Mouse (Mus musculus): Measurements from ENCODE around the gene Mxi1. TPM values are rescaled to one million over a fixed set of nuclear protein-coding genes. Genes with fewer than 3 reads are reported as not detected.

Gene Mxi1
- total and polyA plus RNA-seq, 3 experiments, result 29.0 to 60.9 TPM; not detected in 1

- TF ChIP-seq MEF2A (IDR thresholded peaks at IDR 0.05; ENCODE audit: extremely low read depth, insufficient replicate concordance, low read depth, low read length, poor library complexity, severe bottlenecking) (no peak), POLR2AphosphoS5 (IDR thresholded peaks at IDR 0.05; ENCODE audit: borderline replicate concordance, low read depth, low read length) (no peak), MAX (IDR thresholded peaks at IDR 0.05; ENCODE audit: low read length) (no peak), EP300 (IDR thresholded peaks at IDR 0.05; ENCODE audit: low read depth in 1 of 2, low read length in 2 of 2) (no peak), NELFE (IDR thresholded peaks at IDR 0.05; ENCODE audit: low read depth, low read length) (no peak), POLR2AphosphoS2 (IDR thresholded peaks at IDR 0.05; ENCODE audit: low read length) (no peak), ZKSCAN1 (IDR thresholded peaks at IDR 0.05; ENCODE audit: low read depth, low read length) (no peak), SMC3 (IDR thresholded peaks at IDR 0.05; ENCODE audit: low read depth, low read length) (no peak)
- DNase-seq (ENCODE audit: low read depth, low spot score), result no peak
- H3K4me1 ChIP-seq (ENCODE audit: control insufficient read depth in 1 of 2, insufficient read depth in 2 of 2, low read length in 2 of 2), result peaks cover 0 to 4% of the 10 kb centered on the region in 2 experiments; a peak in 2 of 4 replicates
- H3K79me2 ChIP-seq (ENCODE audit: control insufficient read depth, insufficient read depth, low read length, poor library complexity), result peaks cover 15% of the 10 kb centered on the region
- H3K36me3 ChIP-seq (ENCODE audit: control insufficient read depth in 1 of 2, insufficient read depth in 2 of 2, low read length in 2 of 2), result peaks cover 0 to 7% of the 10 kb centered on the region in 2 experiments; a peak in 1 of 4 replicates
- no peaks in the 10 kb centered on the region for H3K27me3 ChIP-seq (ENCODE audit: control insufficient read depth in 1 of 2, insufficient read depth in 2 of 2, low read length in 2 of 2)
- no peak overlapping the region for H3K27ac ChIP-seq (ENCODE audit: control insufficient read depth, low read depth, low read length)
- H3K9me3 ChIP-seq (replicated peaks; ENCODE audit: insufficient read depth, low read length), result no peaks in the 10 kb centered on the region
- no peak overlapping the region for H3K4me3 ChIP-seq (ENCODE audit: control insufficient read depth in 1 of 2, insufficient read depth in 1 of 2, low read depth in 2 of 2, low read length in 2 of 2)
- H3K9ac ChIP-seq (ENCODE audit: control insufficient read depth, low read depth, low read length, poor library complexity, severe bottlenecking), result no peak overlapping the region
Measured at GRCm38 (mm10) chr19:53314530-53315208, 4.4 kb downstream of the Mxi1 start.

DNA sequence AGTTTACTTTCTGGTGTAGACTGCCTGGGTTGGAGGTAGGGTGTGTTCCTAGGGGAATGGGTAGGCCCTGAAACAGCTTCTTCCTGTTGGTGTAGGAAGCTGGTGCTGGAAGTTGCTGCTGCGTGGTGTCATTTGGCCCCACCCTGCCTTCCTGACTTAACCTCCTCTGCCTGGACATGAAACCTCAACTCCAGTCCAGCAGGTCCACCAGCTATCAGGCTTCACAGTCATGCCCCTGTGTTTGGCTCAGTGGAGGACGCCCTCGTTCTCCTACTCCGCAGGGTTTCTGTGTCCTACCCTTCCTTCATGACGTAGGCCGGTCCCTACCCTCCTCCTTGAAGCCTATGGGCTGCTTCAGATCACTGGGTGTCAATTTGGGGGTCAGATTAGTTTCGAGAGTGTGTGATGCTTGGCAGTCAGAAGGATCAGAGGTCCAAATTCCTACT lies 4.9 kb downstream of the Mxi1 start:
- Histone ChIP-seq H3K9ac (ENCODE audit: control insufficient read depth, low read depth, low read length, poor library complexity, severe bottlenecking) (no peak overlapping the region), H3K27ac (ENCODE audit: control insufficient read depth, low read depth, low read length) (no peak overlapping the region), H3K36me3 (ENCODE audit: control insufficient read depth in 1 of 2, insufficient read depth in 2 of 2, low read length in 2 of 2) (peaks cover 0 to 3% of the 10 kb centered on the region in 2 experiments; a peak in 1 of 4 replicates), H3K9me3 (replicated peaks; ENCODE audit: insufficient read depth, low read length) (no peaks in the 10 kb centered on the region), H3K4me1 (ENCODE audit: control insufficient read depth in 1 of 2, insufficient read depth in 2 of 2, low read length in 2 of 2) (peaks cover 0 to 4% of the 10 kb centered on the region in 2 experiments; a peak in 2 of 4 replicates), H3K4me3 (ENCODE audit: control insufficient read depth in 1 of 2, insufficient read depth in 1 of 2, low read depth in 2 of 2, low read length in 2 of 2) (no peak overlapping the region), H3K79me2 (ENCODE audit: control insufficient read depth, insufficient read depth, low read length, poor library complexity) (peaks cover 15% of the 10 kb centered on the region), H3K27me3 (ENCODE audit: control insufficient read depth in 1 of 2, insufficient read depth in 2 of 2, low read length in 2 of 2) (no peaks in the 10 kb centered on the region)
- DNase-seq (ENCODE audit: low read depth, low spot score), result no peak
- TF ChIP-seq CHD2 (IDR thresholded peaks at IDR 0.05; ENCODE audit: low read length) (no peak), ZNF384 (IDR thresholded peaks at IDR 0.05; ENCODE audit: low read depth, low read length) (no peak), POLR2AphosphoS2 (IDR thresholded peaks at IDR 0.05; ENCODE audit: low read length) (no peak), UBTF (IDR thresholded peaks at IDR 0.05; ENCODE audit: borderline replicate concordance, insufficient read depth, low read depth, low read length) (no peak), POLR2AphosphoS5 (IDR thresholded peaks at IDR 0.05; ENCODE audit: borderline replicate concordance, low read depth, low read length) (no peak), MEF2A (IDR thresholded peaks at IDR 0.05; ENCODE audit: extremely low read depth, insufficient replicate concordance, low read depth, low read length, poor library complexity, severe bottlenecking) (no peak), MYC (IDR thresholded peaks at IDR 0.05; ENCODE audit: low read depth, low read length) (no peak), ZMIZ1 (IDR thresholded peaks at IDR 0.05; ENCODE audit: low read depth, low read length) (no peak), MAZ (IDR thresholded peaks at IDR 0.05; ENCODE audit: low read depth, low read length) (no peak), MAFK (IDR thresholded peaks at IDR 0.05; ENCODE audit: borderline replicate concordance, low read depth, low read length) (no peak), TBP (IDR thresholded peaks at IDR 0.05; ENCODE audit: low read depth, low read length) (no peak), MYB (IDR thresholded peaks at IDR 0.05; ENCODE audit: low read depth, low read length) (no peak), TCF12 (IDR thresholded peaks at IDR 0.05; ENCODE audit: low read depth, low read length) (no peak), MAX (IDR thresholded peaks at IDR 0.05; ENCODE audit: low read length) (no peak), NELFE (IDR thresholded peaks at IDR 0.05; ENCODE audit: low read depth, low read length) (no peak), GABPA (IDR thresholded peaks at IDR 0.05; ENCODE audit: low read depth, low read length) (no peak), POLR2A (IDR thresholded peaks at IDR 0.05; ENCODE audit: control insufficient read depth in 1 of 2, insufficient read depth in 1 of 2, low read depth in 1 of 2, low read length in 2 of 2, poor library complexity in 1 of 2) (no peak), ZKSCAN1 (IDR thresholded peaks at IDR 0.05; ENCODE audit: low read depth, low read length) (no peak)
